Mouse (Mus musculus): ENCODE results near the gene Cers3. TPM values are rescaled to one million over a fixed set of nuclear protein-coding genes. Genes with fewer than 3 reads are reported as not detected.

Gene Cers3
- total RNA-seq (2021) = under 1 TPM; 0.14 to 0.22 TPM
- long read RNA-seq, experiment 1 = 0 reads
- long read RNA-seq, experiment 2 = 0 reads

GRCm38 (mm10) chr7:66743377-66743781 is at the start of gene Cers3:
Cers3 (plus strand) TSS chr7:66743504.
- DNase-seq (ENCODE audit: low spot score in 2 of 2) = no peak

- no peak for DNase-seq (ENCODE audit: low spot score in 2 of 2)
Observed at GRCm38 (mm10) chr7:66694467-66694866, 48.8 kb upstream of the Cers3 start.

- no peak for DNase-seq (ENCODE audit: low spot score in 2 of 2)
Observed at GRCm38 (mm10) chr7:66702721-66703120, 40.6 kb upstream of the Cers3 start.

- no peak for DNase-seq (ENCODE audit: low spot score in 2 of 2)
Observed at GRCm38 (mm10) chr7:66704631-66705030, 38.7 kb upstream of the Cers3 start.

DNA sequence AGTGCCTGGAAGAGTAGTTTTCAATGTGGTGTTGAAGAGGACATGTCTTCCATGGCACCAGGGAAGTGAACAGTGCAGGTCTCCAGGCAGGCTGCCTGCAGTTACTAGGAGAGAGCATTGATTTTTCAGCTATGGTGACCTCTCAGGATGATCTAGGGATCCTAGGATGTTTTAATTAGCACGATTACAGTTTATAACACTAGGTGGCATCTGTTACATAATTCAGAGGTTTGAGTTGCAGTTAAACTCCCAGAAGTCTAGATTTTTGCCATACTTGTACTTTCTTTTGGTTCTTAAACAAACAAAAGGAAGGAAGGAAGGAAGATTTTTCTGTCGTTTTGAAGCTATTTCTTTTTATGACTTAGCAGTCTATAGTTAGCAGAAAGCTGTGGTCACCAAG is 32.1 kb upstream of the Cers3 start:
- DNase-seq (ENCODE audit: low spot score in 2 of 2) = no peak

DNA sequence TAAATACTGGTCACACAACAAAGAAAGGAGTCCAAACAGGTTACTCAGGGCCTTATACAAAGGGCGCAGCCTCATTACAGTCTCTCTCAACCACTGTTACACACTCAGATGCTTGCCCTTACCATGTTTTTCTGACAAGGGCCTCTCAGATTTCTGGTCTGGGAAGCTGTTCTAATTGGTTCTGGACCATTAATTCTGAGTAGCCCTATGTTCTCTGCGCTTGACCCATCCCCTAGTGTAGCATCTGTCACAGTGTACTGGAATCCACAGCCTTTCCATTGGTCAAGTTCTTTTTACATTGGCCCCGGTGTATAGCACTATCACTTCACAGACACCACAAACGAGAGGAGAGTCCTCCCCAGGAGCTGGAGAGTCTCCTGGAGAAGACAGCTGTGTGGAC is 18.8 kb upstream of the Cers3 start:
- no peak for DNase-seq (ENCODE audit: low spot score in 2 of 2)

GRCm38 (mm10) chr7:66724954-66725353 is 18.4 kb upstream of the Cers3 start:
- DNase-seq (ENCODE audit: low spot score in 2 of 2) = no peak

DNA sequence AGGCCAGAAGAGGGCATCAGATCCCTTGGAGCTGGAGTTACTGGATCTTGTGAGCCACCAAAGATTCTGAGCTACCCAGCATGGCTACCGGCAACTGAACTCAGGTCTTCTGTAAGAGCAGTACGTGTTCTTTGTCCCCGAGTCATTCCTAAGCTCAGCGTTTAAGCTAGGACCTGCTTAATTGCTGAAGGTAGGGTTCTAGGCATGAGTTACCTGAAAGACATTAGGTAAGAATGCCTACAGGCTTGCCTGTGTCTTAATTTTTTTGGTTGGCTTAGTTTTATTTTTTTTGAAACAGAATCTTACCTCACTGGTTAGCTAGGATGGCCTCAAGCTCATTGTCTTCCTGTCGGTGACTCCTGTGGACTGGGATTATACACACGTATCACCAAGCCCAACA is 15.2 kb upstream of the Cers3 start:
- no peak for DNase-seq (ENCODE audit: low spot score in 2 of 2)

GRCm38 (mm10) chr7:66729232-66729631 is 14.1 kb upstream of the Cers3 start:
- no peak for DNase-seq (ENCODE audit: low spot score in 2 of 2)

- no peak for DNase-seq (ENCODE audit: low spot score in 2 of 2)
Observed at GRCm38 (mm10) chr7:66733431-66733830, 9.9 kb upstream of the Cers3 start.

DNA sequence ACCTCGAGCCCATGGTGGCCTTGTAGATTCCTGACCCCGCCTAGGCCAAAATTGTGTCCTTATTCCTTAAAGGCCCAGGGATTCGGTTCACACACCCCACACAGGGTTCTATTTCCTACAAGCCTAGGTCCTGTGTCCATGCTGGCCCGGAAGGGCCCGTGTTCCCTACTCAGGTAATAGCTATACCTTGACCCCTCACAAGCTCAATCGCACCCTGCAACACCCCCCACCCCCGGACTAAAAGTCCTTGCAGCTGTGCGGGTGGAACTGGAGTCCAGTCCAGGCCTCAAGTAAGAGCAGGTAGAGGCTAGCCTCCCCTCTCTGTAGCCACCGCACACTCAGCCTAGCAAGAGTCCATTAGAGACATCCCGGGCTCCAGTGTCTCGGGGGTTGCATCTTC is 9.4 kb upstream of the Cers3 start:
- DNase-seq (ENCODE audit: low spot score in 2 of 2) = no peak

- DNase-seq (ENCODE audit: low spot score in 2 of 2) = no peak
Observed at GRCm38 (mm10) chr7:66734466-66734865, 8.8 kb upstream of the Cers3 start.

- no peak for DNase-seq (ENCODE audit: low spot score in 2 of 2)
Observed at GRCm38 (mm10) chr7:66734993-66735392, 8.3 kb upstream of the Cers3 start.

- DNase-seq (ENCODE audit: low spot score in 2 of 2) = no peak
Observed at GRCm38 (mm10) chr7:66737418-66737817, 5.9 kb upstream of the Cers3 start.

DNA sequence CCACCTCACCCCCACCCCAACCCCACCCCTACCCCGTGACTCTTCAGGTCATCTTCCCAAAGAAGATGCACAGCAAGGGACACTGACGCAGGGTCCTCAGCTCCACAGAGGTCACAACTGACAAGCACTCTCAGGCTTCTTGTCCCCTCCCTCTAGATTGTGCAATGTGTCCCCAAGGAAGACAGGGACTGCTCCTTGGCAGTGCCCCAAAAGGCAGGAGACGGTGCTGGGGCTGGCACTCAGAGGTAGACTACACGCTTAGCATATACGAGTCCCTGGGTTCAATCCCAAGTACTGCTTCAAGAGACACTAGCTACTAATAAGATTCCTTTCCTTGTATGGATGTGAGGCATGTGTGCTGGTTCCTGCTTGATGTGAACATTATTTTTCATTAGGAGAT is 2.3 kb upstream of the Cers3 start:
- DNase-seq (ENCODE audit: low spot score in 2 of 2) = no peak

DNA sequence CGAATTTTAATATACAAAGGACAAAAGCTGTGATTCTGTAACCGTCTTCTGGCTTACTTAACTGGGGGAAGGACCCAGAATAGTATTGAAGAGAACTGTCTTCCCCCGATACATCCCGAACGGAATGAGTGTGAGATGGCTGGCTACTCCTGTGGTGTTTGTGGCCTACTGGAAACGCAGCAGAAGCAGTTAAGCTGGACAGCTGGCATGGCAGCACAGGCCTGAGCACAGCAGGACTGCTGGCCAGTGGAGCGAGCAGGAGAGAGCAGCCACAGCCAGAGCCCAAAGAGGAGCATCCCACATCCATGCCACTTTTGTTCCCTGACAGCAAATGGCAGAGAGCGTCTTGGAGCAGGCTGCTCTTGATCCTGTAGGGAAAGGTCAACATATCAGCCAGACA is 1.9 kb upstream of the Cers3 start:
- no peak for DNase-seq (ENCODE audit: low spot score in 2 of 2)

DNA sequence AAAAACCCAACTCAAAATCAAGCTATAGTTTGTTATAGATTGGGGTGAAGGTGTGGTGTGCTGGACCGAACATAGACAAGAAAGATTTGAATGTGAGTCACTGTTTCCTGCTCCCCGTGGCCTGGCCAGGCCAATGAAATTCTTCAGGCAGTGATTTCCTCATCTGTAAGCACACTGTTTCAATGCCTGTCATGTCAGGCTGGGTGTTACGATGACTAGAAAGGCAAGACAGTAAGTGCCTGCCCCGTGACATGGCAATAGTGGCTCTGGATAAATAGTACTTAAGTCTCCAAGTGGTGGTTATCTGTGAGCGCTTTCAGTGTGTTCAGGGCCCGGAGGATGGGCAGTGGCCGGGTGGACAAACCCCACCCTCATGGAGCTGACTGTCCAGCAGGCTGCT is 3.7 kb downstream of the Cers3 start:
- DNase-seq (ENCODE audit: low spot score in 2 of 2) = no peak

- no peak for DNase-seq (ENCODE audit: low spot score in 2 of 2)
Observed at GRCm38 (mm10) chr7:66749998-66750397, 6.7 kb downstream of the Cers3 start.

GRCm38 (mm10) chr7:66753816-66754215 is 10.5 kb downstream of the Cers3 start:
- no peak for DNase-seq (ENCODE audit: low spot score in 2 of 2)

DNA sequence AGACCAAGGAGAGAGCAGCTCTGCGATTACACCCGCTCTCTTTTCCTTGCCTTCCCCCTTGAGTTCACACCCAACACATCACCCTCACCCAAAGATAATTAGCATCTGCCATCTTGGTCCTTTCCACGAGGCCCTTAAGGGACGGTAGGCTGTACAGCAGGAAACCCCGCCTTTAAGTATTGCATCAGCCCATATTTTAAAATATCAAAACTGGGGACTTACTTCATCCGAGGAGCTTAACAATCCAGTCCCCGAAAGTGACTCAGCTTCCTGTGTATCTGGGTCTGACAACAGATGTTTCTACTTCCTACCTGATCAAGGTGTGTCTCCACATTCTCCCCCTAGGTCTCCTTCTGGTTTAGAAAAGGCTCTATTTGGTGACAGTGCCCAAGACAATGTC is 12.3 kb downstream of the Cers3 start:
- DNase-seq (ENCODE audit: low spot score in 2 of 2) = no peak

DNA sequence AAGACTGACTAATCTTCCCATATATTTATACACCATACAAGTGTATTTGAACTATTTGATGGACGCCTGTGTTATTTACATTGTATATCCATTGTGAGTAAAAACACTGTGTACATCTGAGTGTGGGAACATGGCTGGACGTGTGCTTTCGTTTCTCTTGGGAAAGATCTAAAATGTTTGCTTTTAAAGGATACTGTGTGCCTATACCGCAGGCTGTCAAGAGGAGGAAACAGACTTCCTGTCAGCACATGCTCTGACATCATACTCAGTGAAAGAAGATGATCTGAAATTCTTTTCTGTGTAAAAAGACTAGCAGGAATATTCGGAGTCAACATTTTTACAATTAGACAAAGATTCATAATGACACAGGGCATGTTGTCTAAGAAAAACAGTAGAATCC is 26.6 kb downstream of the Cers3 start:
- DNase-seq (ENCODE audit: low spot score in 2 of 2) = no peak

DNA sequence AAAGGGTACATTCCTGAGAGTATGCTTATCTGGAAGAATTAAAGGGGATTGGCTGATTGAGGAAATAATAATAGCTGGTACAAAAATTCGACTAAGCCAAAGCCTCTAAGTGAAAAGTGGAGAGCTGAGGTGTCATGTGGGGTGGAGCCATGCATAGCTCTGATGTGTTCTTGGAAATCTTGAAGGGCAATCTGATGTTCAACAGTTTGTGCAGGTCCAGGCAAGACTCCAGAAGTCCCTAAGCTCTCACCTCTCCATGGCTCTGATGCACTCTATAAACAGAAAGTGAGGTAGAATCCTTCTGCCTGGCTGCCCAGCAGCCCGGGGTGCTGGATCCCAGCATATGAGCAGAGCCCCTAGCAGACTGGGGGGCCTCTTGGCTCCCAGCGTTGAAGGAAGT is 27.4 kb downstream of the Cers3 start:
- no peak for DNase-seq (ENCODE audit: low spot score in 2 of 2)

DNA sequence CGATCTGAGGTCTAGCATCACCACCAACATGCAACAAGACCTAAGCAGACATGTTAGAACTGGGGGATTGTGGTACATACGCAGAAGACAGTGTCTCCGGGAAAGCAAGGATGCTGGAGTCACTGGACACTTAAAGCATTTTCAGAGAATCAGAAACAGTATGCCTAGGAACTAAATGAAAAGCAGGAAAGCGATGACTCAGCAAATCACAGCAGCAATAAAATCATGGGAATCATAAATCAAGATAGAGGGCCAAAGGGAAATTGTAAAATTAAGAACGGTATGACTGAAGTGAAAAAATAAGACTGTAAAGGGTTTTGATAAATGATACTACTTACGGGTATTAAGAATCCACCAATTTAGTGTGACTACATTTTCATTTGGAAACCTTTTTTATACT is 27.9 kb downstream of the Cers3 start:
- no peak for DNase-seq (ENCODE audit: low spot score in 2 of 2)

DNA sequence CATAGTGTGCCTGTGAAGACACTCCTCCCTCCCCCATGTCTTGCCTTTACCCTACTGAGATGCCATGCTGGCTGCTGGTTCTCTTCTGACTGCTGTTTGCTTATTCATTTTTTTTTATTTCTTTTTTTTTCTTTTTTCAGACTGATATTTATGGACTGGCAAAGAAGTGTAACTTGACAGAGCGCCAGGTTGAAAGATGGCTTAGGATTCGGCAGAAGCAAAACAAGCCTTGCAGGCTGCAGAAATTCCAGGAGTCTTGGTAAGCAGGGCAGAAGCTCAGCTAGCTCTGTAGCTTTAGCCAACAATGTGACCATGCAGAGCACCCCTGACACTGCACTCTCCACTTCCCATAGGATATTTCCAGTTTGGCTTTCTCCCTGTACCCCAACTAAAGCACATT is 36.1 kb downstream of the Cers3 start:
- no peak for DNase-seq (ENCODE audit: low spot score in 2 of 2)

Measured in adrenal gland, postnatal 4 days (tissue).